Comparison of ENCODE assay signal across 8 mouse cellular contexts in the genomic region with DNA sequence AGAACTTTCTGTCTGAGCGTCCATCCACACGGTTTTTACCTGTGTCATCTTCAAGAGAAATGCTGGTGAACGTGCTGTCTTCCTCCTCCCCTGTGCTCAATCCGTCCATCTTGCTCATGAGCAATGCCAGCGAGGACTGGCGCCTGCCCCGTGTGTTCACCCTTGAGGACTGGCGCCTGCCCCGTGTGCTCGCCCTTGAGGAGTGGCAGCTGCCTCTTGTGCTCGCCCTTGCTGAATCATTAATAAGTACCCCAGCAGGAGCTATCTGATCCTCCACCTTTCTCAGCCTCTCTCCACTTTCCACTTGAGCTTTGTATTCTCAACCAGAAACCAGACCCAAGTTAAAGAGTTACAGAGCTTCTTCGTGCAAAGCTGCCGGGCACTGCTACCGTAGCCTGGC. TPM values are rescaled to one million over a fixed set of nuclear protein-coding genes. Genes with fewer than 3 reads are reported as not detected.
DNase-seq lines count a peak whose midpoint lies in the region; ATAC-seq and TF ChIP-seq lines count a peak whose summit lies in the region.

Gene Scoc, minus strand, starts transcription at position 170 of the 400 bp plus-strand sequence.

- H3K27ac ChIP-seq in liver, embryonic 11.5 days (ENCODE audit: low read depth, low read length), result no peak within 1 kb of the TSS
- H3K27ac ChIP-seq in forebrain, postnatal 0 days (ENCODE audit: low read depth, low read length), result no peak within 1 kb of the TSS
- H3K27ac ChIP-seq in hindbrain, embryonic 14.5 days, result no peak within 1 kb of the TSS
- H3K27ac ChIP-seq in midbrain, embryonic 15.5 days, result no peak within 1 kb of the TSS

- H3K9ac ChIP-seq in liver, embryonic 11.5 days (ENCODE audit: low read depth, low read length), result no peak within 1 kb of the TSS
- H3K9ac ChIP-seq in forebrain, postnatal 0 days, result no peak within 1 kb of the TSS
- no peak within 1 kb of the TSS for H3K9ac ChIP-seq in hindbrain, embryonic 14.5 days
- no peak within 1 kb of the TSS for H3K9ac ChIP-seq in midbrain, embryonic 15.5 days

- DNase-seq in liver, embryonic 11.5 days (ENCODE audit: low spot score), result no peak
- no peak for DNase-seq in liver
- no peak for DNase-seq in forebrain, postnatal 0 days
- DNase-seq in hindbrain, embryonic 14.5 days (ENCODE audit: low spot score), result no peak
- no peak for DNase-seq in left cerebral cortex, postnatal 25 days (ENCODE audit: low spot score in 2 of 2)
- DNase-seq in cerebellum, adult 9-11 months, result no peak
- DNase-seq in frontal cortex, postnatal 36 days (ENCODE audit: low spot score in 2 of 2), result no peak

- WGBS in liver, embryonic 11.5 days, result 78% methylated on average over 14 of the region's 14 CpGs
- 84% methylated on average over 14 of the region's 14 CpGs for WGBS in forebrain, postnatal 0 days
- 77% methylated on average over 14 of the region's 14 CpGs for WGBS in hindbrain, embryonic 14.5 days
- 82% methylated on average over 14 of the region's 14 CpGs for whole genome bisulfite sequencing in midbrain, embryonic 15.5 days

- H3K27me3 ChIP-seq in liver, embryonic 11.5 days (replicated peaks; ENCODE audit: control insufficient read depth, insufficient read depth, low read length), result no peaks in the 10 kb centered on the region
- no peaks in the 10 kb centered on the region for H3K27me3 ChIP-seq in forebrain, postnatal 0 days (ENCODE audit: insufficient read depth, low read length)
- no peaks in the 10 kb centered on the region for H3K27me3 ChIP-seq in hindbrain, embryonic 14.5 days (ENCODE audit: control insufficient read depth, insufficient read depth, low read length)
- no peaks in the 10 kb centered on the region for H3K27me3 ChIP-seq in midbrain, embryonic 15.5 days (replicated peaks)

- intact Hi-C loops in left cerebral cortex, postnatal 25 days (cut with DNase I), result no loop called here

- H3K9me3 ChIP-seq in liver, embryonic 11.5 days (ENCODE audit: control insufficient read depth, low read length), result no peaks in the 10 kb centered on the region
- no peaks in the 10 kb centered on the region for H3K9me3 ChIP-seq in forebrain, postnatal 0 days (ENCODE audit: low read length)
- no peaks in the 10 kb centered on the region for H3K9me3 ChIP-seq in hindbrain, embryonic 14.5 days (ENCODE audit: control insufficient read depth, low read length)
- H3K9me3 ChIP-seq in midbrain, embryonic 15.5 days, result no peaks in the 10 kb centered on the region

- no peak for TF ChIP-seq CTCF in forebrain, postnatal 0 days (IDR thresholded peaks at IDR 0.05; ENCODE audit: low read depth)

- no peak for ATAC-seq in liver, embryonic 11.5 days (replicated peaks; ENCODE audit: low FRiP score)
- ATAC-seq in forebrain, postnatal 0 days, result no peak
- ATAC-seq in hindbrain, embryonic 14.5 days (ENCODE audit: low FRiP score), result no peak
- ATAC-seq in midbrain, embryonic 15.5 days (replicated peaks), result no peak

- no peak within 1 kb of the TSS for H3K4me2 ChIP-seq in liver, embryonic 11.5 days
- H3K4me2 ChIP-seq in forebrain, postnatal 0 days (ENCODE audit: low read depth), result no peak within 1 kb of the TSS
- H3K4me2 ChIP-seq in hindbrain, embryonic 14.5 days (replicated peaks), result no peak within 1 kb of the TSS
- no peak within 1 kb of the TSS for H3K4me2 ChIP-seq in midbrain, embryonic 15.5 days

- H3K36me3 ChIP-seq in liver, embryonic 11.5 days (ENCODE audit: control insufficient read depth, insufficient read depth, low read length), result no peaks in the 10 kb centered on the region
- H3K36me3 ChIP-seq in forebrain, postnatal 0 days (ENCODE audit: insufficient read depth), result no peaks in the 10 kb centered on the region
- no peaks in the 10 kb centered on the region for H3K36me3 ChIP-seq in hindbrain, embryonic 14.5 days (replicated peaks; ENCODE audit: control insufficient read depth, insufficient read depth)
- H3K36me3 ChIP-seq in midbrain, embryonic 15.5 days (replicated peaks), result no peaks in the 10 kb centered on the region

- H3K4me3 ChIP-seq in liver, embryonic 11.5 days (ENCODE audit: low read depth, low read length), result no peak within 1 kb of the TSS
- no peak within 1 kb of the TSS for H3K4me3 ChIP-seq in forebrain, postnatal 0 days (ENCODE audit: low read depth, low read length)
- H3K4me3 ChIP-seq in hindbrain, embryonic 14.5 days (replicated peaks; ENCODE audit: low read length), result no peak within 1 kb of the TSS
- H3K4me3 ChIP-seq in midbrain, embryonic 15.5 days, result no peak within 1 kb of the TSS

- no peaks in the 10 kb centered on the region for H3K4me1 ChIP-seq in liver, embryonic 11.5 days (replicated peaks; ENCODE audit: control insufficient read depth, insufficient read depth, low read length)
- no peaks in the 10 kb centered on the region for H3K4me1 ChIP-seq in forebrain, postnatal 0 days (ENCODE audit: insufficient read depth)
- H3K4me1 ChIP-seq in hindbrain, embryonic 14.5 days (replicated peaks; ENCODE audit: control insufficient read depth, insufficient read depth, low read length), result no peaks in the 10 kb centered on the region
- H3K4me1 ChIP-seq in midbrain, embryonic 15.5 days, result no peaks in the 10 kb centered on the region

RNA-seq across cellular contexts. Expression of gene Scoc, which starts in this region (rescaled TPM):
- polyA plus RNA-seq in liver, embryonic 11.5 days (2014; fragmentation: Nextera tagmentation; extraction: Ambion mirVana), result 83.3 and 91.0 TPM in 2 replicates
- 404 and 447 TPM in 2 replicates for total RNA-seq in forebrain, postnatal 0 days (2014; rRNA removed)
- polyA plus RNA-seq in forebrain, postnatal 0 days (2015; fragmentation: Nextera tagmentation; extraction: Ambion mirVana), result 418 and 475 TPM in 2 replicates
- 290 and 317 TPM in 2 replicates for polyA plus RNA-seq in hindbrain, embryonic 14.5 days (2014; fragmentation: Nextera tagmentation; extraction: Ambion mirVana)
- total RNA-seq in left cerebral cortex, postnatal 25 days (2021), result 100 to 1,000 TPM; 212 to 232 TPM
- 260 and 268 TPM in 2 replicates for polyA plus RNA-seq in midbrain, embryonic 15.5 days (2015; fragmentation: Nextera tagmentation; extraction: Ambion mirVana)
